Mouse (Mus musculus): ENCODE results near the gene Rpl36a.
"Not testable (repeated sequence)": the region's sequence is repeated elsewhere in the genome, so short reads cannot be mapped to it uniquely, and the experiment has no call there.

Rpl36a gene

DNA sequence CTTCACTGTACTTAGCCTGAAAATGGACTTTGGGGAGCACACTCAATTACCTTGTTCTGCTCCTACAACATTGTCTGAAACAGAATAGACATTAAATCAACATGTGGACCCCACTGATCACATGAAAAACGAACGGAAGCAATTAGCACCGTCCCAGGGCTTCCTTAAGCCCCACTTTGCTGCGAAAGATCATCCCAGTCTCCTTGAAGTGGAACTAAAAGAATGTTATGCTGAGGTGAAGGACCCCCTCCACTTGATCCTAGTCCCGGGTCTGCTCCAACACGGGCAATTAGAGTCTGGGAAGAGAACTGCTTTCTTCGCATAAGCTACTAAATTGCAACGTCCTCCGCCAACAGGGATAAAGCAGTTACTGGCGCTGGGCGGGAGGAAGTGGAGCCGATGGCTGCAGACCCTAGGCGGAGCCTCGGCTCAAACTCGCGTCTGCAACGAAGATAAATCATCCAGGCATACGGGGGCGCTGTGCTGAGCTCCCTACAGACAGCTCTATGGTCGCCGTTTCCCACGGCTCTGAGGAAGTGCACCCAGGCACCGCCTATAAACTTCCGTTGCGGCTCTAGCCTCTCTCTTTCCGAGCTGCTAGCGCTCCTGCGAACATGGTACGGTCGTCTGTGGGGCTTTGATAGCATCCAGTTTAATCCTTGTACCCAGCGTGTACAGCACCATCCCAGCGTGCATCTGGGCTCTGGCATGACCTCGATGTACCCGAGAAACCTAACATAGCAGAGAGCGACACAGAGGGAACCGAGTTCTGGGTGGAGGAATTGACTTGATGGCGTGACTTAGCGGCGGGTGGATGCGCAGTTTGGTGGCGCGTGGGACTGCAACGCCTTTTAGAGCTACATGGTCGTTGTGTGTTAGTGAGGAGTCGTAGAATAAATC, at the start of gene Rpl36a:
TSS of gene Rpl36a (plus strand) at position 552 of the 900 bp plus-strand sequence.
- peak; percentile 87 for DNase-seq (ENCODE audit: low spot score)

DNA sequence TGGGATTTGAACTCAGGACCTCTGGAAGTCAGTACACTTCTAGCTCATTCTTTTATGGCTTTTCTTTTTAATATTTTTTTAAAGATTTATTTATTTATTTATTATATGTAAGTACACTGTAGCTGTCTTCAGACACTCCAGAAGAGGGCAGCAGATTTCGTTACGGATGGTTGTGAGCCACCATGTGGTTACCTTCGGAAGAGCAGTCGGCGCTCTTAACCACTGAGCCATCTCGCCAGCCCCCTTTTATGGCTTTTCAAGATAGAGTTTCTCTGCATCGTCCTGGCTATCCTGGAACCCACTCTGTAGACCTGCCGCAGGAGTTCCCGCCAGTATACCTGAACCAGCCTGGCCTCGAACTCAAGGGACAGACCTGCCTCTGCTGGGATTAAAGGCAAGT, 45.7 kb upstream of the Rpl36a start:
- DNase-seq (ENCODE audit: low spot score), result not testable (repeated sequence)

DNA sequence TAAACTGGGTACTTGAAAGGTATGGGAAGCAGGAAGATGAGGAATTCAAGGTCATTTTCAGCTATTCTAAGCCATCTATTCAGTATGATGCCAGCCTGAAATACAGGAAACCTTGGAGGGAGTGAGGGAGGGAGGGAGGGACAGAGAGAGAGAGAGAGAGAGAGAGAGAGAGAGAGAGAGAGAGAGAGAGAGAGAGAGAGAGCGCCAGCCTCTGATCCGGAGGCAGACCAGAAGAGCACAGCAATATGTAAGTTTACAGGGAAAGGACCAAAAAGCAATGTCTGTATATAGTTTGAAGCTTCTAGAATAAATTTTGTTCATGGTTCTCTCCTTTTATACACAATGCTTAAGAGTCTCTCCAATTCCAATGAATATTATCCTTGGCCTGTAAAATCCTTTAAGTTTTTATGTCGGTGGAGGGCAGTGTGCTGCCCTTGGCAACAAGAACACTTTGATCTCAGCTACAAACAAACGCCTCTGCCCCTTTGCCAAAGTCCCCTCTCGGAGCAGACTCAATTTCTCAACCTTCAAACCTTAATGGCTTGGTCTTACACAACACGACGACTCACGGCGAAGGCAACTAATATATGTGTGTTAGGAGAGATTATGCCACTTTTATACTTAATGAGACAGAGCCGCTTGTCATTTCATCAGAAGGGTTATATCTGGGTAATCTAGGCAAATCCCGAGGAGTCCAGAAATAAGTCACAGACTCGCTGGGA, 44.9 kb upstream of the Rpl36a start:
- DNase-seq (ENCODE audit: low spot score), result peak; percentile 3

DNA sequence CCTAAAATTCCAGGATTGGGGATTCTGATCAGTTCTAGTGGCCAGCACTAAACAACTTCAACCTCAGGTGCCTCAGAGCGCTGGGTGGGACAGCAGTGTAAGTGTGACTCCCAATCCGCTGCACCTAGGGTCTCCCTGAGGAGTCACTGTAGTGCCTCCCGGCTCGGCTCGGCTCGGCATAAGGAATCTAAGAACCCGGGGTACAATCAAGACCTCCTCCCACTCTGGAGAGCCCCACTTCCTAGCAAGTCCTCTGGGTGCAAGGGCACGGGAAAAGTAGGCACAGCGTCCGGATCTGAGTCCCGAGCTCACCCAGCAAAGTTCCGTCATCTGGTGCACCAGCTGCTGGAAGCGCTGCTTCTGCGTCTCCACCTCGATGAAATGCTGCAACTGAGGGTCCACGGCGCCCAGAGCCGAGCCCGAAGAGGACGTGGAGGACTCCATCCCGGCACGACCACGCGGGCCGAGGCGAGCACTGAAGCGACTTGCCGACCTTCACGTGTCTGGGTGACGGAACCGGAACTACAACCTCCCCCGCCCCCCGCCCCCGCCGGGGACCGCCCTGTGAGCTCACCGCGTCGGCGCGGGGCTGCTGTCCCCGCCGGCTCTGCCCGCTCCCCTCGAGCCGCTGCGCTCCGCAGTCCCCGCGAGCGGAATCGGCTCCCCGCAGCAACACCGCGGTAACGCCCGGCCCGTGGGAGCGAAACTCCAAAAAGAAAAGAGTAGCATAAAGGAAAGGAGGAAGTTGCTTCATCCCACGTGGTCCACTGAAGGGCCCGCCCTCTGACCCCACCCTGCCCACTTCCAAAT, 44.1 kb upstream of the Rpl36a start, which contains the start of gene Timm8a1:
TSS of gene Timm8a1 (minus strand) at position 721 of the 810 bp plus-strand sequence.
- DNase-seq (ENCODE audit: low spot score), result peak; percentile 82

DNA sequence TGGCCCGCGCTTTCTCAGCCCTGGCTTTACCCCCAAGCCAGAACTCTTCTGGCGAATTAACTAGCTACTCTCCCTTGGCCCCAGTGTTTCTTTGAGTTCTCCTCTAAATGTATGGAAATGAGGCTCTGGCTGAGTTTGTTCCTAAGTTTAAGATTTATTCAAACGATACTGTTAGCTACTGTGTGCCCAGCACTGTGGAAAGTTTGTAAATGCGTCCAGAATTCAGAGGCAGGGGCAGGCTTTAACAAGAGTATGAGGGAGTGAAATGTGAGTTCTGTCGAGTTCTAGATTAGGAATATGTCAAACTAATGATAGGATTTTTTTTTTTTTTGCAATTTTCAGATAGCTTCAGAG, 43.5 kb upstream of the Rpl36a start:
- DNase-seq (ENCODE audit: low spot score), result no peak

DNA sequence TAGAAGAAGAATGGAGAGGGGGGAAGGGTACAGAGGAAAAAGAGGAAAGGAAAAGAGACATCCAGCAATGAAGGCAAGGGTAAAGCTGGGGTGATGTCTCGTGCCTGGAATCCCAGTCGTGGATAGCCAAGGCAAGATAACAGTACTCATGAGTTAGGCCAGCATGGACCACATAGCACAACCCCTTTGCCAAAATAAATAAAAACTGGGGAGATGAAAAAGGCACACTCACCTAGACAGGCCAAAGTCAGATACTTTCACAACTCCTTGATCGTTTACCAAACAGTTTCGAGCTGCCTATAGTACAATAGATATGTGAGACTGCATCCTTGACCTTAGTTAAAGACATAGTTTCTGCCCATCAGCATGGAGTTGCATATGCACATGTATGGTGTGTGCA, 38.1 kb upstream of the Rpl36a start:
- no peak for DNase-seq (ENCODE audit: low spot score)

DNA sequence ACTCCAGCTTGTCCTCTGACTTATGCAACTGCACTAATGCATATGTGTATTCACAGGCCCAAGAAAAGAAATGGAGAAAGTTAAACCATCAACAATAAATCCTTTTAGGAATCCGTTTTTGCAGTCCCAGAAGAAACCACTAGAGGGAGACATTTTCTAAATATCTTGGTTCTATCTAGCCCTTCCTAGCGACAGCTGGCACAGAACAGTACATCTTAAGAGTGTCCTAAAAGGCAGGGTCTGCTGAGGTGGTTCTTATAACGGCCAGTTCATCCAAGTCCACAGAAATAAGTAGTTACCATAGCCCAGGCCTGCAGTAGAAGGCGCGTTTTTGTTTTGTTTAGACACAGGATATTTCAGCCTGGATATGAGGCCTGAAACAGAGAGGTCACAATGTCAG, 34.6 kb upstream of the Rpl36a start:
- DNase-seq (ENCODE audit: low spot score), result no peak

DNA sequence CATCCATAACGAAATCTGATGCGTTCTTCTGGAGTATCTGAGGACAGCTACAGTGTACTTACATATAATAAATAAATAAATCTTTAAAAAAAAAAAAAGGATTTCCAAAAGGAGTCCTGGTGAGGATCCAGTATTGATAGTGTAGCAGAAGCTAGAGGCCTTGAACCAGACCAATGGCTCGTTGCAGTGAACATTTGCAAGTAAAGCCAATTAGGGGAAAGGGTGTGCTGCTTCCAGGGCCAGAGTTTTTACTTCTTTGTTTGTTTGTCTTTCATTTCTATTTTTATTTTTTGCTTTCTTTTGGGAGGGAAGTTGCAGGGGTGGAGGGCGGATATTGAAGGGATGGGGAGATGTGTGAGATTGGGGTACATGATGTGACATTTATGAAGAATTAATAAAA, 32.1 kb upstream of the Rpl36a start:
- no peak for DNase-seq (ENCODE audit: low spot score)

DNA sequence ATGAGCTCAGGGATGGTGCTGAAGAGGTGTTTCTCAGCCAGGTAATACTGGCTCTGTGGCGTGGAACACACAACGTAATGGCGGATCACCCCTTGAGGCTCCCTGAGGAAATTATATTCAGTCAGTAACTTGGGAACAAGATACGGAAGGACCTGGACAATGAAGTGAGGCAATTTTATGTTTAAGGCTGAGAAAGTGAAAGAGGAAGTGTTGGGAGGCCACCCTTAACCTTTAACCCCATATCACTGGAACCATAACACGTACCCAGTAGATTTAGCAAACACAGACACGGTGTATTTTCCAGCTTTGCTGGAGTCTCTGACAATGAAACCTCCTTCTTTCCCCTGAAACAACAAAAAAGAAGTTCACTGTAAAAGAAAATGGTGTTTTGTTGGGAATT, 31.0 kb upstream of the Rpl36a start:
- DNase-seq (ENCODE audit: low spot score), result no peak

DNA sequence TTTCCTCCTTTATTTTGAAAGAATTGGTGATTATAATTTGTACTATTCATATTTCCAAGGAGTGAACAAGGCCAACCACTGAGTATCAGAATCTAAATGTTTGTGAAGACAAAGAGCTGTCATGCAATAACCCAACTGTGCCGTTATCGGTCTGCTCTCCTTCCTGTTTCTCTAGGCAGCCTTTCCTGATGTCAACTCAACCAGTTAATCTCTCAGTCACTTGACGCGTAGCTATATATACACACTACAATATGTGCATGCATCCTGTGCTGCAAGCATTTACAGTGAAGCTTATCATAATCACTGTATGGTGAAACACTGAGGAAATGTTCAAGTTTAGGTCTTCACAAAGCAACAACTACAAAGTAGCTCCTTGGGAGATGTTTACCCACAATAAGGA, 21.1 kb upstream of the Rpl36a start:
- no peak for DNase-seq (ENCODE audit: low spot score)

DNA sequence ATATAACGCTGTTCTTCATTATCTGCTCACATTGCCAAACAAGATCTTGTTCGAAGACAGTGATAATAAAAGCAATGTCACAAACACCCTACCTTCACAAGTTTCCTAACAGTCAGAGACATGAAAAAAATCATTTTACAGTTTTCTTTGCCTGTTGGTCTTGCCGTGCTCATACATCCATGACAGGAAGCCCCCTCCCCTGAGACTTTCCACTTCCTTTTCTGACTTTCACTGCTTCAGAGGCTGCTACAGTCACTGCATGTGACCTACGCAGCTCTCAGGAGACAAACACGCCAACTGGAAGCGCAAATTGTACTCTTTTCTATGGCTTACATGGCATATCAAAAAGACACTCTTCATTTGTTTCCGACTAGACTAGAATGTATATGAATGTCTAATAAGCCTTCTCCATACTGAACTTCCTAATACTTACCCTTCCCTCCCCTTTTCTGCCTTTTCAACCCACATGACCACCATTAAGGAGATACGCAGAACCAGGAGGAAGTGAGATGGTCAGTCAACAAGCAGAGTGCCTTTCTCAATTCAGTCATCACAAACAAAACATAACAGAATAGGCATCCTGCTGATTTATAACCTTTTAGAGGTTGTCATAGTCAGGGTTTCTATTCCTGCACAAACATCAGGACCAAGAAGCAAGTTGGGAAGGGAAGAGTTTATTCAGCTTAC, 18.8 kb upstream of the Rpl36a start:
- no peak for DNase-seq (ENCODE audit: low spot score)

DNA sequence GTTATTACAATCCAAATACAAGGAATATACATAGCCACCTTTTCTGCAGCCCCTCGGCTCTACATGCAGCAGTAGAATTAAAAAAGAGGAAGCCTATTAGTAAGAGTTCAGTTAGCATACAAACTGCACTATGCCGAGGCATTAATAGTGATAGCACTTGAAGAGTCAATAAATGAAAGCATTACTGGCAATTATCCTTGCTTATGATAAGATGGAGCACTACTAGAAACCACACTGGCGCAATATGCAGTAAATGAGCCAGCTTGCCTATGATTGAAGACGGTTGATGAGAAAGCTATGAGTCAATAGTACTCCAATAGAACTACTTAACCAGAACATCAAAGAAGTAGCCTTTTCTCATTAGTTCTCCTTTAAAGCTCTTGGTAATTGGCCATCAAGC, 7.6 kb upstream of the Rpl36a start:
- DNase-seq (ENCODE audit: low spot score), result no peak

DNA sequence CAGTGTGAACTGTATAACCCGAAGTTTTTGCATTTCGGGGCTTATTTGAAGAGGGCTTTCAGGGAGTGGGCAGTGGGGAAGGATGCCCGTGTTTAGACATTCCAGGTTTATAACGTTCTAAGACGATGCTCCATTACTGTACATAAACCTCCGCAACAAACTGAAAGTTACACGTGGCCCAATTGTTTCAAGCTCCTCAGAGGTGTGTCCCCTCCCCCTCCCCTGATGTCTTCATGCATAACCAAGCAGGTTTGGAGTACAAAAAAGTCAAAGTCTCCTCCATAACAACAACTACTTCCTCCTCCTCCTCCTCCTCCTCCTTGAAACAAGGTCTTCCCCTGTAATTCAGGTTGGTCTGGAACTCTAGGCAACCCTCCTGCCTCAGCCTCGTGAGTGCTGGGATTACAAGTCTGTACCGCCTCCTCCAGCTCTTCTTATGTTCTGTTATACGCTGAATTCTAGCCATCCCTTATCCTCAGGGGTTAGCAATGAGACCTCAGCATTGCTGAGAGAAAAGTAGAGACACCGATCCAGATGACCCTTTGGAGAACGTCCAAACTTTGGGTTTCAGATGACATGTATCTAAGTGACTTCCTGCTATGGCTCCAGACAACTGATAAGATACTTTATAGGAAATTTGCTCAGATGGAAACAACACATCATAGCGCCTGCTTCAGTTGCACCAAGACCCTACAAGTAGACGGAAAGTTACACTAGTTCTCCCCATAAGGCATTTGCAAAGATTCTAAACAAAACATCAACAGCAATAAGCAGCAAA, 4.7 kb upstream of the Rpl36a start:
- no peak for DNase-seq (ENCODE audit: low spot score)

DNA sequence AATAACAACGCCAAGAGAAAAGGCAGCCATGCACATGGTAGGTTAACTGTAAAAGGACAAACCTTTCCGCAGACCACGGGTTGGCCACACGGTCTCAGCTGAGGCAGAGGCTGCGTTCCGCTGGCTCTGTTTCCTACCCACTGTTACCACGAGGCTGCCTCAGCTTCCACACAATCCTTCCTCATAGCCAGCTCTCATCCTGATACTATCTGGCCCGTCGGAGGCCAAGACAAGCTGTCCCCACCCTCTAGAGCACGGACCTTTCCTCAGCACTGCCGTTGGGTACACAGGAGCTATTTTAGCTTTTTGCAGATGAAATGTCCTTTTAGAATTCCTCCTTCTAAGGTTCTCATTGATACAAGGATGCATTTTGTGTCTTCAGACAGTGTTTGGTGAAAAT, 3.2 kb upstream of the Rpl36a start:
- no peak for DNase-seq (ENCODE audit: low spot score)

DNA sequence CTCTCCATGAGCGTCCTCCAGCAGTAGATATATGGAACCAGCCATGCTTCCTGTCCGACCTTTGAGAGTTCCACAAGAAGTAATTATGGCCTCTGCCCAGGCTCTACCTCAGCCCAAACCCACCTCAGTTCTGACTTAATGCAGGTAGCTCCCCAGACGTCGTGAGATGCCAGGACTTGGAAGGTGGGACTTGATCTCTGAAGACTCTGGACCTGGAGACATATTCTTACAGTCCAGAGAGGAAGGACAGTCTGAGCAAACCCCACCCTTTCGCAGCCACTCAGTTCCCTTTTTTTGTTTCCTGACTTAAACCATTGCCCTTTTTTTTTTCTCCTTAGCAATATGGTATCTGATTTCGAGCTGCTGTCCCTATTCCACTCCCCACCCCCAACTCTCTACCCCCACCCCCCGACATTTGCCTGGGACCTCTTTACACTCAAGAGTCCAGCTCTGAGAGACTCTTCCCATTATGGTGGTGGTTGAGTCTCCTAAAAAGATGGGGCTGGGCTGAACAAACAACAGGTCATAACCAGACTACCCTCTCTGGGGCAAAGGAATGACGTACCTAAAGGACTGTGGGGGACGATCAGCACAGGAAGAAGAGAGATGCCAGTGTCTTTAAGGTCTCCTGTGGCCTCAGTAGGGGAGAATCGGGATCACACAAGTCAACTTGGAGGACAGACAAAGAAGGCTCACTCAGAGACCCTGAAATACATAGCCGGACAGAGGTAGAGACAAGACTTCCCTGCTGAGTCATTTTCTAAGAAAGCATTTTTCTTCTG, 2.4 kb upstream of the Rpl36a start, which contains the start of gene Btk:
TSS of gene Btk (minus strand) at position 683 of the 782 bp plus-strand sequence.
- no peak for DNase-seq (ENCODE audit: low spot score)

DNA sequence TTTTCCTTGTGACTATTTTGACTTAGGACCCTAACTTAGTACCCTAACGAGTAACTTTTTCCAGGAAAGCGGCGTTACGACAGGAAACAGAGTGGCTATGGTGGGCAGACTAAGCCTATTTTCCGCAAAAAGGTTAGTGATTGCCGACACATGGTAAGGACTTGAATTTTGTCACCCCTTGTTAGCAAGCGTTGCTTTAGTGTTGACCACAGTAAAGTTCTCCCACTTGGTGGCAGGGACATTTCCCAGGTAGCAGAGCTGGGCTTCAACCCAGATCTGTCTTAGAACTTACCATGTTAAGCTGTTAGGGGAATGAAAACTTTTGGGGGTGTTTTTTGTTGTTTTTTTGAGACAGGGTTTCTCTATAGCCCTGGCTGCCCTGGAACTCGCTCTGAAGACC, 993 bp downstream of the Rpl36a start:
- no peak for DNase-seq (ENCODE audit: low spot score)

DNA sequence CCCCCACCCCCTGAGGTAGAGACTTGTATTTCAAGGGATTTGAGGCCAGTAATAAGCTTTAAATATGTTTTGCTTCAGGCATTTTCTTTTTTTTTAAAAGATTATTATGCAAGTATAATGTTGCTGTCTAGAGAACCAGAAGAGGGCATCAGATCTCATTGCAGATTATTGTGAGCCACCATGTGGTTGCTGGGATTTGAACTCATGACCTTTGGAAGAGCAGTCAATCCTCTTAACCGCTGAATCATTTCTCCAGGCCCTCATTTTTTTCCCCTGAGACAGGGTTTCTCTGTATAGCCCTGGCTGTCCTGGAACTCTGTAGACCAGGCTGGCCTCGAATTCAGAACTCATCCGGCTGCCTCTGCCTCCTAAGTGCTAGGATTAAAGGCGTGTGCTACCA, 2.8 kb downstream of the Rpl36a start:
- DNase-seq (ENCODE audit: low spot score), result no peak

DNA sequence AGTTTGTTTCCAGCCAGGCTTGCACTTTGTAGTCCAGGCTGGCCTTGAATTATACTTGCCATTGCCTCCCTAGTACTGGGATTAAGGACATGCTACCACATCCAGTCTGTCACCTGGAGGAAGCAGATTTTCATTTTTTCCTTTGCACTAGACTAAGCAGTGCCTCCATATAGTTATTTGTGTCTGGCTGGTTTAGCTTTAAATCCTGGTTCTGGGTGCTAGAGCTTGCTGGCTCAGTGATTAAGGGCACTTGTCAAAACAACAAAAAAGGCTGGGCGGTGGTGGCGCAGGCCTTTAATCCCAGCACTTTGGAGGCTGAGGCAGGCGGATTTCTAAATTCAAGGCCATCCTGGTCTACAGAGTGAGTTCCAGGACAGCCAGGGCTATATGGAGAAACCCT, 3.5 kb downstream of the Rpl36a start:
- no peak for DNase-seq (ENCODE audit: low spot score)

DNA sequence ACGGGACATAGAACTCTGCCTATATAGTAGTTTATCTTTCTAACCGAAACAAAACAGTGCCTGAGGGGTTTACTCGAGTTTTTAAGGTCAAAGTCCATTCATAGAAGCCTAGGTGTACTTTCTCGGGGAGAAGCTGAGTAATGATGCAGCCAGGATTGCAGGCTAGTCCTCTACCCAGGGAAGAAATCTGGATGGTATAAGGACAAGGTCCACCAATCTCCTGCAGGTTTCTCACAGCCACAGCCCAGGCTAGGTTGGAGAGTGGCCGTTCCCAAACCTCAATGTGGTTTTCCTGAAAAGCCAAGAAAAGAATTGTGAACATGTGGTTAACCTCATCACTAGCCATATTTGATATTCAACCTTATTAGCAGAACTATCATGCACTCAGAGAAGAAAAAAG, 4.4 kb downstream of the Rpl36a start:
- DNase-seq (ENCODE audit: low spot score), result no peak

DNA sequence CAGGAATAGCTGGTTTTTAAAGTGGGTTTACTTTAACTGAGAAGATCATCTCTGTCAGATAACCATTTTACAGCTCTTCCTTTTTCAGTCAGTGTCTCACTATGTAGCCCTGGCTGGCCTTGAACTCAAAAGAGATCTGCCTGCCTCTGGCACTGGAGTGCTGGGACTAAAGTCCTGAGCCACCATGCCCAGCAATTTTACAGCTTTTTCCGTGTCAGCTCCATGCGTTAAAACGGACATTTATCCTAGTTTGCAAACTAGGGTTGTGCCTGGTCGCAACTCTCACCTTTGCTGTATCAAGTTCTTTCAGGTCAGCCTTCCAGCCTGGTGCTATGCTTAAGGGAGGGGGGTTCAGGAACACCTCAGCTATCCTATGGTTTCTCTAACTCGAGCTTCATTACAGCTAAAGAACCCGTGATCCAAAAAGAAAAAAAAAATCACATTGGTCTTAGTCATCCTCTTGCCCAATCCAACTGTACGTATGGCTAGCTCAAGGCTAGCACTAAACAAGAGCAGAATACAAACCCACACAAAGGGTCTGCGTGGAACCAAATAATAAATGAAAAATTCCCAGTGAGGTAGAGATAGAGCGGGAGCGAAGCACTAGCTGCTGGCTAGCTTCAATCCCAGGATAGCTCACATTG, 14.6 kb downstream of the Rpl36a start:
- no peak for DNase-seq (ENCODE audit: low spot score)

All from yolk sac, embryonic 10.5 days (tissue).